Mouse (Mus musculus) stomach, embryonic 16.5 days (tissue): Measurements from ENCODE around the gene Orc5. TPM values are rescaled to one million over a fixed set of nuclear protein-coding genes. Genes with fewer than 3 reads are reported as not detected.
"Not testable (repeated sequence)": the region's sequence is repeated elsewhere in the genome, so short reads cannot be mapped to it uniquely, and the experiment has no call there.

Source experiments
- ATAC-seq: fragments of 200-750 bp; cut with Nextera tagmentation; 2 replicates; pipeline ENCODE4 v1.8.0; 2017; ENCODE audit warnings: moderate number of reproducible peaks, moderate TSS enrichment; ENCODE audit not compliant: insufficient read depth, low FRiP score
- H3K27ac ChIP-seq: fragments of 300-500 bp; sonication (generic); 2 replicates; pipeline ENCODE4 v1.5.1; 2014; ENCODE audit warnings: low read length
- H3K27me3 ChIP-seq: fragments of 300-500 bp; sonication (generic); 2 replicates; pipeline ENCODE4 v1.6.1; 2014; ENCODE audit warnings: low read length, control low read depth, mixed read lengths; ENCODE audit not compliant: control insufficient read depth, insufficient read depth
- H3K36me3 ChIP-seq: fragments of 300-500 bp; sonication (generic); 2 replicates; pipeline ENCODE4 v1.6.1; 2014; ENCODE audit warnings: low read length; ENCODE audit not compliant: control insufficient read depth, insufficient read depth
- H3K4me1 ChIP-seq: fragments of 300-500 bp; sonication (generic); 2 replicates; pipeline ENCODE4 v1.6.1; 2014; ENCODE audit warnings: low read length, control low read depth, mixed read lengths; ENCODE audit not compliant: control insufficient read depth, insufficient read depth
- H3K4me2 ChIP-seq: fragments of 300-500 bp; sonication (generic); 2 replicates; pipeline ENCODE4 v1.6.1; 2014; ENCODE audit warnings: low read depth, low read length, mixed read lengths
- H3K4me3 ChIP-seq: fragments of 300-500 bp; sonication (generic); replicated peaks from 2 replicates; pipeline ENCODE4 v1.5.1; 2014; ENCODE audit warnings: mild to moderate bottlenecking, low read length
- H3K9ac ChIP-seq: fragments of 300-500 bp; sonication (generic); 2 replicates; pipeline ENCODE4 v1.6.1; 2014; ENCODE audit warnings: low read length
- H3K9me3 ChIP-seq: fragments of 300-500 bp; sonication (generic); replicated peaks from 2 replicates; pipeline ENCODE4 v1.6.1; 2016; ENCODE audit warnings: low read length, control low read depth; ENCODE audit not compliant: control insufficient read depth
- WGBS: fragments of 180-500 bp; shearing (Covaris S2); extraction: QIAGEN DNeasy Blood & Tissue Kit; methylation state at CpG from one replicate; pipeline ENCODE4 v1.1.7; 2014; 5-methylcytosine and 5-hydroxymethylcytosine counted together
- polyA plus RNA-seq: library from polyadenylated mRNA; unstranded; fragments of >200 nt; fragmentation: Nextera tagmentation; extraction: Ambion mirVana; gene quantifications from 2 replicates; pipeline ENCODE4 v1.2.1, GENCODE M21; 2015

The Orc5 gene
- polyA plus RNA-seq, 1 experiment from 2014 or later = 36.8 TPM

DNA sequence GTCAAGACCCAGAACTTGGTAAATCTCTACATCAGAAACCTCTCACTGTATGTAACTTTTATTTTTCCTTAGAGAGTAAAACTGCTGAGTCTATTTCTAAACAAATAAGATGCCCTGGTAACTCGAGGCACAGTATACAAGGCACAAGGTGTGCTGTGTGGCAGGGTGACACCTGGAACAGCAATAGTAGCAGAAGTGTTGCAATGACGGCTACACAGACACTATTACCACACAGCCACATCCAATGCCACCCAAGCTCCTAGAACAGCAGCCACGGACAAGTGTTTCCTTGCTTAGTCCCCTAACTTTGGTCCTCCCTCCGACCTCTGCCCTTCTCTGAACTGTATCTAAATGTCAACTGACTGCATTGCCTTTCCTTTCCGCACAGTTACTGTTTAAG lies 37.6 kb downstream of the Orc5 start:
- not testable (repeated sequence) for H3K27ac ChIP-seq, H3K9ac ChIP-seq, H3K4me1 ChIP-seq, H3K4me2 ChIP-seq, H3K36me3 ChIP-seq, H3K4me3 ChIP-seq, ATAC-seq, H3K9me3 ChIP-seq, H3K27me3 ChIP-seq
- WGBS = no CpG with 5 or more reads among the region's 5 CpGs

DNA sequence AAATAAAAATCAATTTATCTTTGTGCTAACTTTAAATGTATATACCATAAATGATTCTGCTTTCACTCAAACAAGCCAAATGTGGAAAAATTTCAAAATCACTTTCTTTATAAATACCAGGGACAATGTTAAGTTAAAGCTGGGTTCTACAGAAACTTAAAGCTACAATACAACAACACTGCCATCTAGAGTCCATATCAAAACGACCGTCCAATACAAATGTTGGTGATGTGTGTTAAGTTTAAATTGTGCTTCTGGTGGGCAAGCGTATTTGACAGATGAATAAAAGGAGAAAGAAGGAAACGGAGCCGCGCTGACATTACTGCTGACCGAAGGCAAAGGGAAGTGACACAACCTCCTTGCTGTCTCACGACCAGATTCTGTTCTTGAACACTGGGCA lies 38.4 kb downstream of the Orc5 start:
- ATAC-seq = no peak
- Histone ChIP-seq H3K4me1 (no peaks in the 10 kb centered on the region), H3K27ac (no peak overlapping the region), H3K4me2 (no peak overlapping the region), H3K9me3 (no peaks in the 10 kb centered on the region), H3K9ac (no peak overlapping the region), H3K27me3 (no peaks in the 10 kb centered on the region), H3K36me3 (no peaks in the 10 kb centered on the region), H3K4me3 (no peak overlapping the region)
- 60% methylated on average over 8 of the region's 8 CpGs for WGBS

DNA sequence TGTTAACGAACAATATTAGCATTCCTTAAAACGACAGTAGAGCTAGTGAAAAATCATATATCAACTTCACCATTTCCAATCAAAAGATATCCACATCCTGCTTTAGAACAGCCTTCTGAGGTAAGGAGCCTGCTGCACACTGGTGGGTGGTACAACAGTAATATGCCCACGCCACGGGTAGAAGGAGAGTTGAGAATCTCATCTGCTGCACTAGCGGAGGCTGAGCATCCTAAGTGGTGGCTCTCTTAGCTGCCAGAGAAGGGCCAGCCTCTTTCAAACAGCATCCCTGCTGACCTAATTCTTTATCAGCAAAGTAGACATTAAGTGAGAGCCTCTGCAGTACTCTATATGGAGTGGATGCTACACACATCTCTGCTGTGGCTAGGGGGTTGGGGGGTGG lies 41.7 kb downstream of the Orc5 start:
- H3K27ac ChIP-seq = no peak overlapping the region
- no peak for ATAC-seq
- H3K9ac ChIP-seq = no peak overlapping the region
- WGBS = 86% methylated on average over 5 of the region's 5 CpGs
- H3K27me3 ChIP-seq = no peaks in the 10 kb centered on the region
- H3K36me3 ChIP-seq = no peaks in the 10 kb centered on the region
- H3K9me3 ChIP-seq = no peaks in the 10 kb centered on the region
- H3K4me2 ChIP-seq = no peak overlapping the region
- no peaks in the 10 kb centered on the region for H3K4me1 ChIP-seq
- H3K4me3 ChIP-seq = no peak overlapping the region

- no peak overlapping the region for H3K27ac ChIP-seq
- H3K4me3 ChIP-seq = no peak overlapping the region
- 88% methylated on average over 5 of the region's 5 CpGs for WGBS
- no peaks in the 10 kb centered on the region for H3K4me1 ChIP-seq
- H3K36me3 ChIP-seq = no peaks in the 10 kb centered on the region
- H3K27me3 ChIP-seq = no peaks in the 10 kb centered on the region
- no peak overlapping the region for H3K4me2 ChIP-seq
- no peaks in the 10 kb centered on the region for H3K9me3 ChIP-seq
- H3K9ac ChIP-seq = no peak overlapping the region
- no peak for ATAC-seq
These were observed 50.8 kb downstream of the Orc5 start for GRCm38 (mm10) chr5:22499437-22499836.

DNA sequence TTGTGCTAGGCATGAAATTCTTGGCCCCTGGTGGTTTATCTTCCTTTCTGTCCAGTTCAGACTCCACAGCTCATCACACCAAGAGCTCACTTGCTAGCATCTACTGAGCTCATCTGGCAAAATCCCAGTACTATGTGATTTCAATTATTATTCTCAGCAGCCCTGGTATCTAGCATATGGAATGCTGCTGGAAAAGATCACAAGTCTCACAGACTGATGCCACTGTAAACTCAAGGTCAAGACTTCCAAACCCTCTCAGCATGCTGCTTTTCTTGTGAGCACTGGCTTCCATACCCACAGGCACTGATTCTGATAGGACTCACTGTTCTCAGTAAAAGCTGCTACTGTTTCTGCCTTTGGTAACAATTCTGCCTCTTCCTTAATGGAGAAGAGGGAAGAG lies 59.1 kb downstream of the Orc5 start:
- Histone ChIP-seq H3K4me1 (no peaks in the 10 kb centered on the region), H3K4me3 (no peak overlapping the region), H3K9me3 (no peaks in the 10 kb centered on the region), H3K27ac (no peak overlapping the region), H3K9ac (no peak overlapping the region), H3K36me3 (no peaks in the 10 kb centered on the region), H3K27me3 (no peaks in the 10 kb centered on the region), H3K4me2 (no peak overlapping the region)
- ATAC-seq = no peak

GRCm38 (mm10) chr5:22489091-22489490 lies 61.1 kb downstream of the Orc5 start:
- 75% methylated on average over 4 of the region's 4 CpGs for WGBS
- H3K4me3 ChIP-seq = no peak overlapping the region
- no peak overlapping the region for H3K9ac ChIP-seq
- H3K4me1 ChIP-seq = no peaks in the 10 kb centered on the region
- peaks cover 2% of the 10 kb centered on the region; the same call in 1 of the 2 replicates for H3K36me3 ChIP-seq
- no peaks in the 10 kb centered on the region for H3K27me3 ChIP-seq
- ATAC-seq = no peak
- no peaks in the 10 kb centered on the region for H3K9me3 ChIP-seq
- no peak overlapping the region for H3K4me2 ChIP-seq
- H3K27ac ChIP-seq = no peak overlapping the region

GRCm38 (mm10) chr5:22486601-22487206 lies 63.5 kb downstream of the Orc5 start:
- H3K9ac ChIP-seq = no peak overlapping the region
- no peak overlapping the region for H3K4me2 ChIP-seq
- peaks cover 2% of the 10 kb centered on the region; the same call in 1 of the 2 replicates for H3K36me3 ChIP-seq
- no peak overlapping the region for H3K4me3 ChIP-seq
- no peaks in the 10 kb centered on the region for H3K4me1 ChIP-seq
- 63% methylated on average over 6 of the region's 6 CpGs for WGBS
- H3K9me3 ChIP-seq = no peaks in the 10 kb centered on the region
- ATAC-seq = no peak
- H3K27me3 ChIP-seq = no peaks in the 10 kb centered on the region
- no peak overlapping the region for H3K27ac ChIP-seq

DNA sequence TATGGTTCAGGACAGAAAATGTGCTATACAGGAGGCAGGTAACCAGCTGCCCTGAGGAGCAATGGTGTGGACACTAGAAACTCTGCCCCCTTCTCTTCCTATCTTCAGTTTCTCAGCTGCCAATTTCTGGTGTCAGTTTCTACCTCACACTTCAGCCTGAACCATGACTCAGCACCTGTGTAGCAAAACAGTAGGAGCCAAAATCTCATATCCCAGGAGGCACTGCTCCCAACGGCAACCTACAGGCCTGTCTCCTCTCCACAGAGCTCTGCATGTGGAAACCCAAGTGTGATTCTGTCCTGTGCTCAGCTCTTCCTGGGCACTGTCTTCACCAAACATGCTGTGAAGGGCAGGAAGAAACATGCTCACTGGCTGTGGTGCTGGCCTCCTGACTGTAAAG lies 64.5 kb downstream of the Orc5 start:
- H3K4me3 ChIP-seq = no peak overlapping the region
- H3K9ac ChIP-seq = no peak overlapping the region
- ATAC-seq = no peak
- H3K4me1 ChIP-seq = no peaks in the 10 kb centered on the region
- no peaks in the 10 kb centered on the region for H3K27me3 ChIP-seq
- H3K27ac ChIP-seq = no peak overlapping the region
- 61% methylated on average over 1 of the region's 1 CpGs for WGBS
- no peaks in the 10 kb centered on the region for H3K9me3 ChIP-seq
- H3K4me2 ChIP-seq = no peak overlapping the region
- peaks cover 2% of the 10 kb centered on the region; the same call in 1 of the 2 replicates for H3K36me3 ChIP-seq

DNA sequence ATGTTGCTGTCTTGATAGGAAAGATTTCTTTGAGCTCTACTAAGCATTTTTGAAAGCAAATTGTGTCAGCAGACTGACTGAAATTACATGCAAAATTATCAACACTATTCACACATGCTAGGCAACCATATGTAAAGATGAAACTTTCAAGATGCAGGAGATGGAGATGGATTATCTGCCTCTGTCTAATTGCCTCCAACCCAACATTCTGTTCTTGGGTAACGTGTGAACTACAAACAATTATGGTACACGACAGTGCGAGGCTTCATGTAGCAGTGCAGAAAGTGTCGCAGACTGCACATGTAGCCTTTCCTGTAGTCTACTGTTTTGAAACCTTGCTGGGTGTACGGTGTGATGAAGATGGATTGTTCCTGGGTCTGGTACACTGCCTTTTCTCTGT lies 67.7 kb downstream of the Orc5 start:
- no peak for ATAC-seq
- Histone ChIP-seq H3K9ac (no peak overlapping the region), H3K4me1 (no peaks in the 10 kb centered on the region), H3K9me3 (no peaks in the 10 kb centered on the region), H3K36me3 (peaks cover 2% of the 10 kb centered on the region; the same call in 1 of the 2 replicates), H3K27me3 (no peaks in the 10 kb centered on the region), H3K4me3 (no peak overlapping the region), H3K4me2 (no peak overlapping the region), H3K27ac (no peak overlapping the region)
- WGBS = 90% methylated on average over 5 of the region's 5 CpGs

DNA sequence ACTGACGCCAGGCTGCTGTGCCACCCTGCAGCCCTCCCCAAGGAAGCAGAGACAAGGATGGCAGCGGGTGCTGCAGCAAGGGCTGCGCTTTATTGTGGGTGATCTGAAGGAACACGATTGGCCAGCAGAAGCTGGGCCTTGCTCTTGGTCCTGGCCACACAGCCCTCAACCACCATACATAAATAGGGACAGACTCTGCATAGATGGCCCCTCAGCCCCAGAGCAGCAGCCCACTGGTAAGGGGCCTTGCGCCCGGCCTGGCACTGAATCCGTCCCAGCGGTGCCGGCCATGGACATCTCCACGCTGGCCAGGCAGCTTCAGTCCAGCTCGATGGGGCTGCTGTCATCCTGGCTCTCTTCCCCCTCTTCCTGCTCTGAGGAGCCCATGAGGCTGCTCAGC lies 77.8 kb downstream of the Orc5 start:
- H3K4me2 ChIP-seq, H3K27ac ChIP-seq, H3K27me3 ChIP-seq, H3K9ac ChIP-seq, H3K4me1 ChIP-seq, H3K36me3 ChIP-seq, H3K9me3 ChIP-seq, ATAC-seq, H3K4me3 ChIP-seq: not testable (repeated sequence)
- WGBS = 94% methylated on average over 5 of the region's 11 CpGs
